Mouse (Mus musculus) mature B cell (primary cell): ENCODE measurements around the gene Notch3.
"Not testable (repeated sequence)": the region's sequence is repeated elsewhere in the genome, so short reads cannot be mapped to it uniquely, and the experiment has no call there.

ENCODE experiments used
- in situ Hi-C: fragments of 300-500 bp; cut with MboI; formaldehyde crosslinking; loops from 2 replicates; pipeline ENCODE4 v1.14.3; 2019

Notch3 gene

GRCm38 (mm10) chr17:32092895-32093294 is 73.8 kb downstream of the Notch3 start:
- in situ Hi-C loops = no loop called here

- in situ Hi-C loops = no loop called here
Measured at GRCm38 (mm10) chr17:32092241-32092619, 74.4 kb downstream of the Notch3 start.

GRCm38 (mm10) chr17:32091364-32092240 is 75.0 kb downstream of the Notch3 start:
- in situ Hi-C loops = not testable (repeated sequence)

GRCm38 (mm10) chr17:32091032-32091363 is 75.7 kb downstream of the Notch3 start:
- in situ Hi-C loops = no loop called here

- in situ Hi-C loops = no loop called here
Measured at GRCm38 (mm10) chr17:32087069-32087468, 79.6 kb downstream of the Notch3 start.

- in situ Hi-C loops = no loop called here
Measured at GRCm38 (mm10) chr17:32083351-32083750, 83.3 kb downstream of the Notch3 start.

GRCm38 (mm10) chr17:32075164-32075563 is 91.5 kb downstream of the Notch3 start:
- in situ Hi-C loops = no loop called here

- in situ Hi-C loops = no loop called here
Measured at GRCm38 (mm10) chr17:32074658-32075057, 92.0 kb downstream of the Notch3 start.

- in situ Hi-C loops = no loop called here
Measured at GRCm38 (mm10) chr17:32073359-32073758, 93.3 kb downstream of the Notch3 start.
